Mouse (Mus musculus) heart, postnatal 0 days (tissue): Measurements from ENCODE around the gene Mark3. TPM values are rescaled to one million over a fixed set of nuclear protein-coding genes. Genes with fewer than 3 reads are reported as not detected.

Source experiments
- ATAC-seq: fragments of 200-750 bp; cut with Nextera tagmentation; 2 replicates; pipeline ENCODE4 v1.8.0; 2017; ENCODE audit warnings: low read depth, moderate number of reproducible peaks, moderate library complexity; ENCODE audit not compliant: insufficient read depth
- DNase-seq: peaks from one replicate; pipeline ENCODE4 v3.0.0-alpha.2; 2016; ENCODE audit warnings: low spot score
- H3K27ac ChIP-seq: fragments of 300-500 bp; sonication (generic); 2 replicates; pipeline ENCODE4 v1.5.1; 2014; ENCODE audit warnings: low read depth, mild to moderate bottlenecking
- H3K27me3 ChIP-seq: fragments of 300-500 bp; sonication (generic); 2 replicates; pipeline ENCODE4 v1.6.1; 2014; ENCODE audit warnings: low read length, mixed read lengths; ENCODE audit not compliant: control insufficient read depth, insufficient read depth
- H3K36me3 ChIP-seq: fragments of 300-500 bp; sonication (generic); replicated peaks from 2 replicates; pipeline ENCODE4 v1.6.1; 2014; ENCODE audit warnings: low read length, mixed read lengths; ENCODE audit not compliant: control insufficient read depth, insufficient read depth
- H3K4me1 ChIP-seq: fragments of 300-500 bp; sonication (generic); 2 replicates; pipeline ENCODE4 v1.6.1; 2014; ENCODE audit warnings: antibody characterized with exemption; ENCODE audit not compliant: control insufficient read depth, insufficient read depth
- H3K4me2 ChIP-seq: fragments of 300-500 bp; sonication (generic); 2 replicates; pipeline ENCODE4 v1.6.1; 2014; ENCODE audit warnings: low read depth, mild to moderate bottlenecking, low read length, moderate library complexity
- H3K4me3 ChIP-seq: fragments of 300-500 bp; sonication (generic); 2 replicates; pipeline ENCODE4 v1.5.1; 2014; ENCODE audit warnings: low read depth, low read length
- H3K9ac ChIP-seq: fragments of 300-500 bp; sonication (generic); replicated peaks from 2 replicates; pipeline ENCODE4 v1.6.1; 2014; ENCODE audit warnings: low read depth, low read length, mixed read lengths
- H3K9me3 ChIP-seq: fragments of 300-500 bp; sonication (generic); replicated peaks from 2 replicates; pipeline ENCODE4 v1.6.1; 2016; ENCODE audit warnings: low read length; ENCODE audit not compliant: control insufficient read depth
- CTCF ChIP-seq: IDR thresholded peaks from 2 replicates; pipeline ENCODE4 v1.5.1; 2016; ENCODE audit warnings: antibody characterized with exemption, control low read depth, low read depth
- EP300 ChIP-seq: IDR thresholded peaks from 2 replicates; pipeline ENCODE4 v1.6.1; 2016; ENCODE audit warnings: antibody characterized with exemption, low read depth
- WGBS: fragments of 180-500 bp; shearing (Covaris S2); extraction: QIAGEN DNeasy Blood & Tissue Kit; methylation state at CpG from one replicate; pipeline ENCODE4 v1.1.7; 2014; 5-methylcytosine and 5-hydroxymethylcytosine counted together
- polyA plus RNA-seq: library from polyadenylated mRNA; unstranded; fragments of >200 nt; fragmentation: Nextera tagmentation; extraction: Ambion mirVana; gene quantifications from 2 replicates; pipeline ENCODE4 v1.2.1, GENCODE M21; 2015
- total RNA-seq: library from RNA; depleted of rRNA; stranded (reverse); fragments of >200 nt; gene quantifications from 2 replicates; pipeline ENCODE4 v1.2.3, GENCODE M21; 2014; ENCODE audit warnings: low replicate concordance

The Mark3 gene
- total and polyA plus RNA-seq, 2 experiments from 2014 or later = 20.0 to 66.3 TPM

DNA sequence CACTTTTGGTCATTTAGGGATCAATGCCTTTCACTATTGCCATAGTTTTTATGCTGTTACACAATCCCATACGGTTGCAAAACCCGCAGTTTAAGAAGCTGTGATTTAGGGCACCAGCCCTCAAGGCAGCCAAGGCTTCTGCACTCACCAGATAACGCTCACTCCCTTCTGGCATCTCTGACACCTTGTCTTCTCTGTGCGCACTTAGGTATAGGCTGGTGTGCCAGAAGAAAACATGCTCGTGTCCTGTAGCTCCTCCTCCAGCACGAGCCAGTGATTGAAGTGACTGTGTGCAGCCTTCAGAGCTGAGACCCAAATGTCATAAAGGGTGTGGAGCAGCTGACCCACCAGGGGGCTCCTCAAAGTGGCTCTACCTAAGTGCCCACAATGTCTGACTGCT lies 39.0 kb upstream of the Mark3 start:
- Histone ChIP-seq H3K9ac (no peak overlapping the region; the same call in 1 of the 2 replicates), H3K4me2 (no peak overlapping the region; the same call in 1 of the 2 replicates), H3K4me1 (peaks cover 22% of the 10 kb centered on the region), H3K27ac (peak overlapping the region; percentile 50), H3K9me3 (no peaks in the 10 kb centered on the region), H3K4me3 (no peak overlapping the region), H3K36me3 (peaks cover 9% of the 10 kb centered on the region), H3K27me3 (no peaks in the 10 kb centered on the region)
- DNase-seq = no peak
- WGBS = 30% methylated on average over 6 of the region's 6 CpGs
- TF ChIP-seq CTCF = no peak
- TF ChIP-seq EP300 = no peak
- no peak for ATAC-seq

DNA sequence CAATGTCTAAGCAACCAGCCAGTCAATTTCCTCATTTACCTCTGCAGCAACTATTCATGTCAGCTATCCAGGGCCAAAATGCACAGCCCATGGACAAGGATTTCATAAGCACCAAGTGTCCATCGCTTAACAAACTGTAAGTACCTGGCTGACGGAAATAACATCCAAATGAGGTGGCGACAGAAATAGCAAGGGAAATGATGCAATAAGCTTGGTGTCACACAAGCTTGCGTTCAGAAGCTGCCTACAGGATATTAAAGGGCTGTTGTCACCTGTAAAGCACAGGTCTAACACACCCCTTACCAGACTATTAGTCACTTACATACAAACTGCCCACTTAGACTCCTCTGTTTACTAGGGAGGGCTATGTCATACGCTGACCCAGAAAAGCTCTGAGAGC lies 38.6 kb upstream of the Mark3 start:
- Histone ChIP-seq H3K4me3 (no peak overlapping the region), H3K9ac (no peak overlapping the region; the same call in 1 of the 2 replicates), H3K4me2 (no peak overlapping the region; the same call in 1 of the 2 replicates), H3K27ac (peak overlapping the region; percentile 50), H3K36me3 (peaks cover 13% of the 10 kb centered on the region), H3K4me1 (peaks cover 22% of the 10 kb centered on the region), H3K9me3 (no peaks in the 10 kb centered on the region), H3K27me3 (no peaks in the 10 kb centered on the region)
- no peak for ATAC-seq
- WGBS = 42% methylated on average over 5 of the region's 5 CpGs
- DNase-seq = no peak
- no peak for TF ChIP-seq EP300
- no peak for TF ChIP-seq CTCF

GRCm38 (mm10) chr12:111536746-111537145 lies 37.6 kb upstream of the Mark3 start:
- H3K4me1 ChIP-seq = peaks cover 22% of the 10 kb centered on the region
- H3K36me3 ChIP-seq = peaks cover 23% of the 10 kb centered on the region
- H3K9me3 ChIP-seq = no peaks in the 10 kb centered on the region
- H3K4me2 ChIP-seq = peak overlapping the region; percentile 82
- peak overlapping the region; percentile 91 for H3K4me3 ChIP-seq
- H3K9ac ChIP-seq = peak overlapping the region; percentile 91
- no peaks in the 10 kb centered on the region for H3K27me3 ChIP-seq
- ATAC-seq = no peak
- DNase-seq = no peak
- no peak for TF ChIP-seq CTCF
- no peak for TF ChIP-seq EP300
- 40% methylated on average over 4 of the region's 4 CpGs for WGBS
- 0 out of 2 replicates have a peak overlapping the region, but pooled peaks have one; percentile 85 for H3K27ac ChIP-seq

- Histone ChIP-seq H3K27ac (peak overlapping the region; percentile 85), H3K9ac (peak overlapping the region; percentile 91), H3K36me3 (peaks cover 29% of the 10 kb centered on the region), H3K9me3 (no peaks in the 10 kb centered on the region), H3K4me3 (peak overlapping the region; percentile 91), H3K4me2 (peak overlapping the region; percentile 82), H3K4me1 (peaks cover 22% of the 10 kb centered on the region), H3K27me3 (no peaks in the 10 kb centered on the region)
- no peak for DNase-seq
- TF ChIP-seq CTCF (no peak), EP300 (no peak)
- ATAC-seq = peak; percentile 16; the same call in 1 of the 2 replicates
- 1% methylated on average over 22 of the region's 22 CpGs for WGBS
Observed at GRCm38 (mm10) chr12:111537341-111537740, 37.0 kb upstream of the Mark3 start.

GRCm38 (mm10) chr12:111537796-111538291 lies 36.5 kb upstream of the Mark3 start, which contains the start of gene Eif5:
Gene Eif5, plus strand, starts transcription at chr12:111538016.
- Histone ChIP-seq H3K27me3 (no peaks in the 10 kb centered on the region), H3K4me3 (peak within 1 kb of the TSS; percentile 91), H3K9ac (peak within 1 kb of the TSS; percentile 98), H3K9me3 (no peaks in the 10 kb centered on the region), H3K4me1 (peaks cover 22% of the 10 kb centered on the region), H3K4me2 (peak within 1 kb of the TSS; percentile 82), H3K36me3 (peaks cover 34% of the 10 kb centered on the region), H3K27ac (peak within 1 kb of the TSS; percentile 100)
- peak; percentile 95 for ATAC-seq
- TF ChIP-seq EP300 = peak; percentile 100
- no peak for TF ChIP-seq CTCF
- peak; percentile 99 for DNase-seq
- WGBS = under 1% methylated on average over 42 of the region's 47 CpGs
